9 mouse cellular contexts compared by ENCODE assay signal in genomic region chr5:90930546-90930945, GRCm38 (mm10). TPM values are rescaled to one million over a fixed set of nuclear protein-coding genes. Genes with fewer than 3 reads are reported as not detected.
DNase-seq lines count a peak whose midpoint lies in the region; ATAC-seq and TF ChIP-seq lines count a peak whose summit lies in the region.
"Had no signal": no experiment of that assay in that cellular context is flagged by ENCODE, and none has a peak within 500 bp of the region (broad histone marks: within the 10 kb centered on the region; RNA-seq: fewer than 3 reads in every experiment).

No protein-coding gene starts in this region.

- H3K4me1 ChIP-seq in heart, adult 2 months (ENCODE audit: control insufficient read depth, insufficient read depth, low read length), result peaks cover 2% of the 10 kb centered on the region
- H3K4me1 ChIP-seq in CH12.LX (ENCODE audit: control insufficient read depth in 1 of 2, insufficient read depth in 2 of 2), result peaks cover 0 to 13% of the 10 kb centered on the region in 2 experiments; a peak in 2 of 4 replicates
- peaks cover 16% of the 10 kb centered on the region for H3K4me1 ChIP-seq in forebrain, embryonic 16.5 days (replicated peaks; ENCODE audit: control insufficient read depth, insufficient read depth, low read length)

- H3K36me3 ChIP-seq in heart, adult 2 months (ENCODE audit: control insufficient read depth, insufficient read depth, low read length), result peaks cover 4% of the 10 kb centered on the region
- H3K36me3 ChIP-seq in CH12.LX (replicated peaks in 1 of 2; ENCODE audit: control insufficient read depth in 1 of 2, insufficient read depth in 1 of 2, low read length in 1 of 2), result no peaks in the 10 kb centered on the region
- no peaks in the 10 kb centered on the region for H3K36me3 ChIP-seq in forebrain, embryonic 16.5 days (ENCODE audit: control insufficient read depth, insufficient read depth)

- no peak for TF ChIP-seq POLR2A in heart, adult 2 months (IDR thresholded peaks at IDR 0.05; ENCODE audit: insufficient read depth, low read depth, low read length)
- no peak for TF ChIP-seq POLR2A in CH12.LX (IDR thresholded peaks at IDR 0.05; ENCODE audit: low read depth, low read length)

- H3K4me3 ChIP-seq in heart, adult 2 months, result peak overlapping the region; percentile 60
- H3K4me3 ChIP-seq in CH12.LX (replicated peaks in 1 of 3; ENCODE audit: low read depth in 2 of 3, low read length in 2 of 3, poor library complexity in 1 of 3), result peak overlapping the region; percentile 28 to 67 (median 57)
- H3K4me3 ChIP-seq in forebrain, embryonic 16.5 days (replicated peaks; ENCODE audit: low read length), result peak overlapping the region; percentile 76

- ATAC-seq in forebrain, embryonic 16.5 days, result no peak; the same call in 1 of the 2 replicates

- in situ Hi-C loops in CH12.LX (cut with MboI; ENCODE audit: low pct_ligation_motif_present, low pct_unique_long_range_greater_than_20kb, low sequenced_read_pairs), result no loop called here

- H3K79me2 ChIP-seq in heart, adult 2 months (replicated peaks; ENCODE audit: control insufficient read depth, insufficient read depth, low read length), result 0 out of 2 replicates have a peak, but pooled peaks cover 1% of the 10 kb centered on the region
- H3K79me2 ChIP-seq in CH12.LX (replicated peaks; ENCODE audit: control insufficient read depth, extremely low read depth, insufficient read depth, poor library complexity, severe bottlenecking), result no peaks in the 10 kb centered on the region

- WGBS in heart, adult 2 months, result 43% methylated on average over 2 of the region's 2 CpGs
- 54% methylated on average over 2 of the region's 2 CpGs for WGBS in forebrain, embryonic 16.5 days

- peak overlapping the region; percentile 75 for H3K27ac ChIP-seq in heart, adult 2 months
- H3K27ac ChIP-seq in CH12.LX (ENCODE audit: insufficient read depth, low read depth), result no peak overlapping the region
- peak overlapping the region; percentile 98 for H3K27ac ChIP-seq in forebrain, embryonic 16.5 days (ENCODE audit: low read length)

- dilution Hi-C loops in CH12.LX (cut with MboI; ENCODE audit: extremely low pct_ligation_motif_present, extremely low pct_unique_long_range_greater_than_20kb, low sequenced_read_pairs), result no loop called here

- no peak for TF ChIP-seq CTCF in heart, adult 2 months (IDR thresholded peaks at IDR 0.05)
- TF ChIP-seq CTCF in CH12.LX (conservative IDR thresholded peaks at IDR 0.05 in 1 of 2, IDR thresholded peaks at IDR 0.05 in 1 of 2; ENCODE audit: low read depth in 2 of 2, low read length in 2 of 2), result no peak

- peak overlapping the region; percentile 84; the same call in 1 of the 2 replicates for H3K9ac ChIP-seq in heart, adult 2 months (ENCODE audit: low read depth, low read length)
- H3K9ac ChIP-seq in CH12.LX (ENCODE audit: insufficient read depth, low read depth), result peak overlapping the region; percentile 45; the same call in 1 of the 2 replicates
- H3K9ac ChIP-seq in forebrain, embryonic 16.5 days (replicated peaks; ENCODE audit: low read depth, low read length), result peak overlapping the region; percentile 100

- TF ChIP-seq EP300 in heart, adult 2 months (IDR thresholded peaks at IDR 0.05; ENCODE audit: insufficient read depth, low read depth, low read length), result no peak
- TF ChIP-seq EP300 in CH12.LX (IDR thresholded peaks at IDR 0.05; ENCODE audit: low read length), result no peak

- TF ChIP-seq RAD21 in CH12.LX (IDR thresholded peaks at IDR 0.05; ENCODE audit: low read depth, low read length), result no peak

- intact Hi-C loops in heart, adult 2 months (cut with DNase I), result loop anchor here (2.0 kb wide), 1 partner anchor 40 kb away; the partner anchor contains the start of gene Cxcl1

- no peak for DNase-seq in heart, adult 2 months
- no peak for DNase-seq in heart, postnatal 4 days
- no peak for DNase-seq in CH12.LX (ENCODE audit: extremely low read depth)
- peak; percentile 4 for DNase-seq in lung, postnatal 10 days
- no peak for DNase-seq in gastrocnemius, adult 18-20 months (ENCODE audit: low spot score)
- DNase-seq in thymus, postnatal 25 days, result no peak
- DNase-seq in cerebellum, adult 8-10 months, result no peak

- H3K27me3 ChIP-seq in heart, adult 2 months (ENCODE audit: control insufficient read depth, insufficient read depth, low read length), result no peaks in the 10 kb centered on the region
- H3K27me3 ChIP-seq in CH12.LX (replicated peaks), result no peaks in the 10 kb centered on the region
- H3K27me3 ChIP-seq in forebrain, embryonic 16.5 days (replicated peaks; ENCODE audit: control insufficient read depth, insufficient read depth, low read length), result no peaks in the 10 kb centered on the region

- H3K9me3 ChIP-seq in CH12.LX (replicated peaks; ENCODE audit: low read length), result no peaks in the 10 kb centered on the region
- H3K9me3 ChIP-seq in forebrain, embryonic 16.5 days (ENCODE audit: control insufficient read depth, low read length), result no peaks in the 10 kb centered on the region

- H3K4me2 ChIP-seq in CH12.LX (ENCODE audit: insufficient read depth, low read depth, poor library complexity, severe bottlenecking), result peak overlapping the region; percentile 87
- H3K4me2 ChIP-seq in forebrain, embryonic 16.5 days (ENCODE audit: low read length), result peak overlapping the region; percentile 66

TF ChIP-seq in CH12.LX, 34 proteins besides CTCF, POLR2A, EP300 and RAD21:
- no peak for TF ChIP-seq KAT2A (IDR thresholded peaks at IDR 0.05; ENCODE audit: insufficient replicate concordance, low read length)
- no peak for TF ChIP-seq ZC3H11A (IDR thresholded peaks at IDR 0.05; ENCODE audit: low read depth, low read length)
- no peak for TF ChIP-seq JUN (IDR thresholded peaks at IDR 0.05; ENCODE audit: insufficient read depth, low read depth, low read length)
- TF ChIP-seq ZMIZ1 (IDR thresholded peaks at IDR 0.05; ENCODE audit: low read depth, low read length), result no peak
- no peak for TF ChIP-seq NRF1 (IDR thresholded peaks at IDR 0.05; ENCODE audit: low read depth, low read length)
- no peak for TF ChIP-seq HCFC1 (IDR thresholded peaks at IDR 0.05; ENCODE audit: low read depth, low read length)
- no peak for TF ChIP-seq GABPA (IDR thresholded peaks at IDR 0.05; ENCODE audit: insufficient replicate concordance, low read depth, low read length)
- TF ChIP-seq MAX (IDR thresholded peaks at IDR 0.05; ENCODE audit: low read length), result no peak
- TF ChIP-seq ZNF384 (IDR thresholded peaks at IDR 0.05; ENCODE audit: low read depth, low read length), result no peak
- no peak for TF ChIP-seq IRF4 (IDR thresholded peaks at IDR 0.05; ENCODE audit: low read depth, low read length)

RNA-seq across cellular contexts. Expression of gene Mthfd2l, which starts 0.4 kb away (rescaled TPM):
- 1 to 10 TPM; 9.1 to 9.8 TPM for total RNA-seq in heart, adult 2 months (2021)
- polyA plus RNA-seq in heart, adult 2 months (2012; rRNA removed), result 8.4 and 8.7 TPM in 2 replicates
- 10 to 100 TPM; 17.6 to 19.2 TPM for total RNA-seq in heart, postnatal 4 days (2021)
- 1.2 and 1.7 TPM in 2 replicates for total RNA-seq in CH12.LX (2012; rRNA removed)
- 5.5 and 5.7 TPM in 2 replicates for total RNA-seq in CH12.LX (2014; rRNA removed)
- polyA plus RNA-seq in CH12.LX (2012; ENCODE audit: insufficient read length, low read depth), result 2.3 and 3.7 TPM in 2 replicates
- polyA plus RNA-seq in forebrain, embryonic 16.5 days (2015; fragmentation: Nextera tagmentation; extraction: Ambion mirVana), result 58.7 and 62.8 TPM in 2 replicates
- 1 to 10 TPM; 5.7 to 6.9 TPM for total RNA-seq in gastrocnemius, adult 18-20 months (2021)
- total RNA-seq: MEL had no signal

RNA-seq across cellular contexts. Expression of gene Cxcl2, which starts 26.9 kb away (rescaled TPM):
- not detected for total RNA-seq in heart, adult 2 months (2021)
- polyA plus RNA-seq in heart, adult 2 months (2012; rRNA removed), result 0.35 and 0.84 TPM in 2 replicates
- total RNA-seq in heart, postnatal 4 days (2021), result not detected
- total RNA-seq in CH12.LX (2012; rRNA removed) (0.47 TPM in 1 of 2 replicates, not detected in the other), CH12.LX (2014; rRNA removed) (0.21 and 0.22 TPM in 2 replicates)
- polyA plus RNA-seq in CH12.LX (2012; ENCODE audit: insufficient read length, low read depth), result not detected in 2 replicates
- polyA plus RNA-seq in forebrain, embryonic 16.5 days (2015; fragmentation: Nextera tagmentation; extraction: Ambion mirVana), result not detected in 2 replicates
- not detected for total RNA-seq in gastrocnemius, adult 18-20 months (2021)
- total RNA-seq: MEL had no signal

RNA-seq across cellular contexts. Expression of gene Cxcl1, which starts 39.5 kb away (rescaled TPM):
- total RNA-seq in heart, adult 2 months (2021), result 1 to 10 TPM in 1 of 2 experiments, under 1 TPM in 1; 0.48 to 1.0 TPM
- polyA plus RNA-seq in heart, adult 2 months (2012; rRNA removed), result 2.0 and 2.8 TPM in 2 replicates
- under 1 TPM; 0.45 to 0.72 TPM for total RNA-seq in heart, postnatal 4 days (2021)
- total RNA-seq in CH12.LX (2012; rRNA removed) (not detected in 2 replicates), CH12.LX (2014; rRNA removed) (not detected in 2 replicates)
- polyA plus RNA-seq in CH12.LX (2012; ENCODE audit: insufficient read length, low read depth), result not detected in 2 replicates
- 0.17 TPM in 1 of 2 replicates, not detected in the other for polyA plus RNA-seq in forebrain, embryonic 16.5 days (2015; fragmentation: Nextera tagmentation; extraction: Ambion mirVana)
- under 1 TPM in 1 of 2 experiments, not detected in 1; 0.25 TPM for total RNA-seq in gastrocnemius, adult 18-20 months (2021)
- total RNA-seq: MEL had no signal

Comparison
In these comparisons a context has a peak if more than half of its experiments do, and no peak if none do; other contexts are left out.
1. H3K9ac ChIP-seq: peak in every context shown above with its lines; median percentile 100 in forebrain, embryonic 16.5 days; 84 in heart, adult 2 months; 45 in CH12.LX.